Mouse (Mus musculus) NIH3T3 (cell line): ENCODE measurements around the gene Usp39.
A peak's percentile ranks its signal among the peaks of the same experiment; 100 is the strongest.

Source experiments
- DNase-seq: peaks from one replicate; pipeline ENCODE4 v3.0.0-alpha.2; 2012; ENCODE audit warnings: low read depth

Usp39 gene

GRCm38 (mm10) chr6:72345074-72345567, at the start of gene Usp39:
Usp39 (minus strand) TSS chr6:72345184.
- DNase-seq = peak; percentile 97

- no peak for DNase-seq
Measured at GRCm38 (mm10) chr6:72392341-72392740, 47.4 kb upstream of the Usp39 start.

GRCm38 (mm10) chr6:72390795-72391521, 46.0 kb upstream of the Usp39 start:
- DNase-seq = no peak

GRCm38 (mm10) chr6:72389941-72390771, 45.2 kb upstream of the Usp39 start, which contains the start of gene Vamp8:
Vamp8 (minus strand) TSS chr6:72390703.
- DNase-seq = peak; percentile 88

- DNase-seq = peak; percentile 58
Measured at GRCm38 (mm10) chr6:72389471-72389940, 44.5 kb upstream of the Usp39 start.

GRCm38 (mm10) chr6:72388791-72389329, 43.9 kb upstream of the Usp39 start:
- DNase-seq = no peak

- no peak for DNase-seq
Measured at GRCm38 (mm10) chr6:72388266-72388665, 43.3 kb upstream of the Usp39 start.

GRCm38 (mm10) chr6:72387816-72388215, 42.8 kb upstream of the Usp39 start:
- DNase-seq = no peak

GRCm38 (mm10) chr6:72386561-72386960, 41.6 kb upstream of the Usp39 start:
- no peak for DNase-seq

GRCm38 (mm10) chr6:72385258-72385657, 40.3 kb upstream of the Usp39 start:
- no peak for DNase-seq

GRCm38 (mm10) chr6:72383952-72384351, 39.0 kb upstream of the Usp39 start:
- no peak for DNase-seq

- DNase-seq = no peak
Measured at GRCm38 (mm10) chr6:72383142-72383820, 38.3 kb upstream of the Usp39 start.

GRCm38 (mm10) chr6:72382494-72382893, 37.5 kb upstream of the Usp39 start:
- no peak for DNase-seq

GRCm38 (mm10) chr6:72380131-72380770, 35.3 kb upstream of the Usp39 start, which contains the start of gene Vamp5:
Vamp5 (minus strand) TSS chr6:72380468.
- peak; percentile 80 for DNase-seq

- peak; percentile 63 for DNase-seq
Measured at GRCm38 (mm10) chr6:72379377-72380130, 34.6 kb upstream of the Usp39 start.

- no peak for DNase-seq
Measured at GRCm38 (mm10) chr6:72378510-72379234, 33.7 kb upstream of the Usp39 start.

GRCm38 (mm10) chr6:72374820-72375563, 30.0 kb upstream of the Usp39 start:
- no peak for DNase-seq

- no peak for DNase-seq
Measured at GRCm38 (mm10) chr6:72374206-72374605, 29.2 kb upstream of the Usp39 start.

- DNase-seq = no peak
Measured at GRCm38 (mm10) chr6:72373184-72373583, 28.2 kb upstream of the Usp39 start.
